Mouse (Mus musculus) hindbrain, embryonic 10.5 days (tissue): ENCODE results near the gene Gse1. TPM values are rescaled to one million over a fixed set of nuclear protein-coding genes. Genes with fewer than 3 reads are reported as not detected.

Source experiments
- DNase-seq: peaks from one replicate; pipeline ENCODE4 v3.0.0-alpha.2; 2017; ENCODE audit warnings: low spot score
- H3K27ac ChIP-seq: fragments of 300-500 bp; sonication (generic); 2 replicates; pipeline ENCODE4 v1.5.1; 2016; ENCODE audit warnings: mild to moderate bottlenecking, moderate library complexity
- H3K27me3 ChIP-seq: fragments of 300-500 bp; sonication (generic); 2 replicates; pipeline ENCODE4 v1.6.1; 2016; ENCODE audit warnings: mild to moderate bottlenecking; ENCODE audit not compliant: poor library complexity, insufficient read depth, severe bottlenecking
- H3K36me3 ChIP-seq: fragments of 300-500 bp; sonication (generic); 2 replicates; pipeline ENCODE4 v1.6.1; 2016; ENCODE audit warnings: mild to moderate bottlenecking, moderate library complexity
- H3K4me1 ChIP-seq: fragments of 300-500 bp; sonication (generic); replicated peaks from 2 replicates; pipeline ENCODE4 v1.6.1; 2016; ENCODE audit warnings: mild to moderate bottlenecking
- H3K4me3 ChIP-seq: fragments of 300-500 bp; sonication (generic); 2 replicates; pipeline ENCODE4 v1.5.1; 2016; ENCODE audit warnings: mild to moderate bottlenecking, moderate library complexity
- H3K9me3 ChIP-seq: fragments of 300-500 bp; sonication (generic); 2 replicates; pipeline ENCODE4 v1.6.1; 2016; ENCODE audit warnings: mild to moderate bottlenecking, moderate library complexity
- WGBS: fragments of 180-500 bp; shearing (Covaris S2); methylation state at CpG from one replicate; pipeline ENCODE4 v1.1.7; 2016; 5-methylcytosine and 5-hydroxymethylcytosine counted together
- polyA plus RNA-seq: library from polyadenylated mRNA; unstranded; fragments of >200 nt; fragmentation: Nextera tagmentation; extraction: Ambion mirVana; gene quantifications from 2 replicates; pipeline ENCODE4 v1.2.1, GENCODE M21; 2016

Gene Gse1
- polyA plus RNA-seq, 1 experiment from 2014 or later: 22.9 TPM

GRCm38 (mm10) chr8:120525135-120525534 lies 296.9 kb downstream of the Gse1 start:
- H3K27ac ChIP-seq: 0 out of 2 replicates have a peak overlapping the region, but pooled peaks have one; percentile 19
- H3K36me3 ChIP-seq: no peaks in the 10 kb centered on the region
- DNase-seq: no peak
- H3K9me3 ChIP-seq: no peaks in the 10 kb centered on the region
- peaks cover 97% of the 10 kb centered on the region for H3K4me1 ChIP-seq
- 82% methylated on average over 1 of the region's 1 CpGs for WGBS
- H3K4me3 ChIP-seq: no peak overlapping the region
- peaks cover 73% of the 10 kb centered on the region for H3K27me3 ChIP-seq

DNA sequence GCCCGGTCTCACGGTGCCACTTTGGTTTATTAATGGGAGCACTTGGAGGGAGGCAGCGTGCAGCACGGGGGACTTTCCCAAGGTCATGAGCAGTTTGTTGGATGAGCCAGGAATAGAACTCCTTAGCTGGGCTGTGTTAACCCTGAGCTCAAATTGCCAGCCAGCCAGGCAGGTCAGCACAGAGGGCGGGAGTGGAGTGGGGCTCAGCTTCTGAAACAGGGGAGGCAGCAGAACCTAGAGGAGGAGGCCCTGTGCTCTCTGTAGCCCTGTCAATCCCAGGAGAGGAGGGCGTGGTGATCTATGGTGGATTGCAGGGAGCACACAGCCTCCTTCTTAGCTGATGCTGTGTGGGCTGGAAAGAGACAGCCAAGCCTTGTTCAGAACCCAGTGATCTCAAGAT lies 297.6 kb downstream of the Gse1 start:
- H3K36me3 ChIP-seq: no peaks in the 10 kb centered on the region
- WGBS: 63% methylated on average over 6 of the region's 6 CpGs
- H3K27me3 ChIP-seq: peaks cover 67% of the 10 kb centered on the region
- DNase-seq: no peak
- no peak overlapping the region for H3K4me3 ChIP-seq
- no peaks in the 10 kb centered on the region for H3K9me3 ChIP-seq
- peak overlapping the region; percentile 19; the same call in 1 of the 2 replicates for H3K27ac ChIP-seq
- H3K4me1 ChIP-seq: peaks cover 96% of the 10 kb centered on the region

DNA sequence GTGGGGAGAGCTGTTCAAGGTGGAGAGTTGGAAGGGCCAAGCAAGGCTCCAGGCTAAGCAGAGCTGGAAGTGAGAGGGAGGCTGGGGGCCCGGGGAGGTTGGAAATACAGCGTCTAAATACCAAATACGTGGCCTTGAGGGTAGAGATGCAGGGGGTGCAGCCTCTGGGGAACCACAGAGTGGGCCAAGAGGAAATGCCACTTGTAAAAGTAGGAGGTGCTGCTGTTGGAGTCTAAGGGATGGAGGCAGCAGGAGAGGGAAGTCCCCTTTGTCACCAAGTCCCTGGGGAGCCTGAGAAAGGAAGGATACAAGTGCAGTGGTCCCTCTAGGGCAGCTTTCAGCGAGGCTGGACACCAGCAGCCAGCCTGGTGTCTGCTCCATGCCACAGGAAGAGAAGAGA lies 298.3 kb downstream of the Gse1 start:
- peaks cover 70% of the 10 kb centered on the region for H3K27me3 ChIP-seq

DNA sequence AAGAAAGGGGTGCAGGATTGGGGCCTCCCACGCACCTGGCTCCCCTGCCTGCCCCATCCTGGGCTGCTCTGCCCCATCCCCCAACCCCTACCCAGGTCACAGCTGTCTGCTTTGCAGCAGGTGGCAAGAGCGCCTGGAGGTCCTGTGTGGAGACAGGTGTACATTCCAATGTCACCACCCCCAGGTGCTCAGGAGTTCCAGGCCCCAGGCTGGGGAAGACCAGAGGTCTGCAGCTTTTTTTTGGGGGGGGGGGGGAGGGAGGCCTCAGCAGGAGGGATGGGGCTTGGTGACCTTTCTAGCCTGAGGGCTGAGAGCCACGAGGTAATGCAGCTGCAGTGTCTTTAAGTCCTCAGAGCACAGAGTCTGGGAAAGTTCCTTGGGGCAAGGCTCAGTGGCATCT lies 300.1 kb downstream of the Gse1 start:
- Histone ChIP-seq H3K27ac (peak overlapping the region; percentile 14; the same call in 1 of the 2 replicates), H3K4me3 (no peak overlapping the region)
- 17% methylated on average over 3 of the region's 3 CpGs for WGBS

More for the DNA sequence above, 298.3 kb downstream of the Gse1 start:
- WGBS: 40% methylated on average over 4 of the region's 4 CpGs
- 0 out of 2 replicates have a peak overlapping the region, but pooled peaks have one; percentile 7 for H3K4me3 ChIP-seq
- peaks cover 96% of the 10 kb centered on the region for H3K4me1 ChIP-seq
- DNase-seq: no peak
- H3K36me3 ChIP-seq: no peaks in the 10 kb centered on the region
- H3K27ac ChIP-seq: peak overlapping the region; percentile 14
- no peaks in the 10 kb centered on the region for H3K9me3 ChIP-seq

GRCm38 (mm10) chr8:120529226-120529625 lies 301.0 kb downstream of the Gse1 start:
- DNase-seq: no peak
- Histone ChIP-seq H3K27me3 (peaks cover 69% of the 10 kb centered on the region), H3K4me3 (no peak overlapping the region), H3K36me3 (no peaks in the 10 kb centered on the region), H3K27ac (peak overlapping the region; percentile 40; the same call in 1 of the 2 replicates), H3K4me1 (peaks cover 97% of the 10 kb centered on the region), H3K9me3 (no peaks in the 10 kb centered on the region)
- 40% methylated on average over 7 of the region's 7 CpGs for WGBS

More for the DNA sequence above, 300.1 kb downstream of the Gse1 start:
- Histone ChIP-seq H3K27me3 (peaks cover 67% of the 10 kb centered on the region), H3K4me1 (peaks cover 97% of the 10 kb centered on the region), H3K9me3 (no peaks in the 10 kb centered on the region), H3K36me3 (no peaks in the 10 kb centered on the region)
- DNase-seq: no peak

DNA sequence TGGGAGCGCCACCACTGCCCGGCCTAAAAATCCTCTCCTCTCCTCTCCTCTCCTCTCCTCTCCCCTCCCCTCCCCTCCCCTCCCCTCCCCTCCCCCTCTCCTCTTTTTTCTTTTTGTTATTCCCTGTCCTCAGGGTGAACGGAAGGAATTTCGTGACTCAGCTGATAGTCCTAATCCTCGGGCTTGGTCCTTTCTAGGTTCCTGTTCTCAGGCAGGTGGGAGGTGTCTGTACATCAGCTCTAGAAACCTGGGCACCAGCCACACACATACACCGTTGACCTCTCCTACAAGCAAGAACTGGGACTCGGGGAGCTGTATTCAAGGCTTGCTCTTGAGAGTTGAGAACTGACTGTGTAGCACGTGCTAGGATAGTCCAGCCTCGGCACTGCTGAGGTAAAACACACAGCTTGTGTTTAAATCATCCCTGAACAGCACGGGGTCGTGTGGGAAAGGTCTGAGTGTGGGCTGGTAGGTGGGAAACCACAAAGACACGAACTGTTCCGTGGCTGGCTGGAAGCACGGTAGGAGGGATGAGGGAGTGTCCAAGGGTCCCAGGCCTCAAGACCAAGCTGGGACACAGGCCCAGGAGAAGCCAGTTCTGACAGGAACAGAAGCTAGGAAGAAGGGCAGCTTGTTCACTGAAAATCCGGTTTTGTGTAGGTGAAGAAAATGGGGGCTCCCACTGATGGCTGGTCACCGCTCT lies 302.8 kb downstream of the Gse1 start:
- Histone ChIP-seq H3K27me3 (peaks cover 71% of the 10 kb centered on the region), H3K27ac (peak overlapping the region; percentile 89), H3K4me1 (peaks cover 98% of the 10 kb centered on the region), H3K36me3 (no peaks in the 10 kb centered on the region), H3K4me3 (peak overlapping the region; percentile 43; the same call in 1 of the 2 replicates), H3K9me3 (no peaks in the 10 kb centered on the region)
- WGBS: 59% methylated on average over 16 of the region's 16 CpGs
- DNase-seq: no peak

GRCm38 (mm10) chr8:120531775-120532516 lies 303.7 kb downstream of the Gse1 start:
- no peak for DNase-seq
- H3K36me3 ChIP-seq: no peaks in the 10 kb centered on the region
- H3K27ac ChIP-seq: peak overlapping the region; percentile 89
- H3K9me3 ChIP-seq: no peaks in the 10 kb centered on the region
- 49% methylated on average over 10 of the region's 10 CpGs for WGBS
- H3K27me3 ChIP-seq: peaks cover 71% of the 10 kb centered on the region
- peaks cover 98% of the 10 kb centered on the region for H3K4me1 ChIP-seq
- H3K4me3 ChIP-seq: peak overlapping the region; percentile 43

GRCm38 (mm10) chr8:120532517-120533215 lies 304.4 kb downstream of the Gse1 start:
- Histone ChIP-seq H3K4me3 (peak overlapping the region; percentile 43), H3K9me3 (no peaks in the 10 kb centered on the region), H3K27me3 (peaks cover 72% of the 10 kb centered on the region), H3K36me3 (no peaks in the 10 kb centered on the region), H3K4me1 (peaks cover 98% of the 10 kb centered on the region), H3K27ac (peak overlapping the region; percentile 89)
- peak; percentile 76 for DNase-seq
- WGBS: 1% methylated on average over 29 of the region's 29 CpGs

DNA sequence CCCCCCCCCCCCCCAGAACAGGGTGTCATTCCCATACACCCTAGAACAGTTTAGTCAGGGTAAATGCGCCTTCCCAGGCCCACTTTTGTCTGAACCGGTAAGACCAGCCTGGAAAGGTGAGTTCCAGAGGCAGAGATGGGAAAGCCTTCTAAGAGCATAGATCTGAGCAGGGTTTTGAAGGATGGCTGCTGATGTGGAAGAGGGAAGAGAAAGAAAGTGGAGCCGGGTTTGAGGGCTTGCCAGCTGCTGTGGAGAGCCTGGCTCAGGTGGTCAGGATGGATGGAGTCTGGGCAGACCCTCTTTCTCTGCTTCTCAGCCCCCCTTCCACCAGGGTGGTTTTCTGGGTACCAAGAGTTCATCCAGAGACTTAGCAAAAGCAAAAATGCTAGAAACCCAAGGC lies 305.1 kb downstream of the Gse1 start:
- Histone ChIP-seq H3K36me3 (no peaks in the 10 kb centered on the region), H3K9me3 (no peaks in the 10 kb centered on the region), H3K4me1 (peaks cover 98% of the 10 kb centered on the region), H3K4me3 (peak overlapping the region; percentile 43), H3K27ac (peak overlapping the region; percentile 89), H3K27me3 (peaks cover 68% of the 10 kb centered on the region)
- no peak for DNase-seq
- 14% methylated on average over 3 of the region's 3 CpGs for WGBS

GRCm38 (mm10) chr8:120534080-120534479 lies 305.8 kb downstream of the Gse1 start:
- 20% methylated on average over 8 of the region's 8 CpGs for WGBS
- Histone ChIP-seq H3K27ac (peak overlapping the region; percentile 89), H3K9me3 (no peaks in the 10 kb centered on the region), H3K4me1 (peaks cover 98% of the 10 kb centered on the region), H3K4me3 (peak overlapping the region; percentile 81), H3K36me3 (no peaks in the 10 kb centered on the region), H3K27me3 (peaks cover 67% of the 10 kb centered on the region)
- DNase-seq: no peak

DNA sequence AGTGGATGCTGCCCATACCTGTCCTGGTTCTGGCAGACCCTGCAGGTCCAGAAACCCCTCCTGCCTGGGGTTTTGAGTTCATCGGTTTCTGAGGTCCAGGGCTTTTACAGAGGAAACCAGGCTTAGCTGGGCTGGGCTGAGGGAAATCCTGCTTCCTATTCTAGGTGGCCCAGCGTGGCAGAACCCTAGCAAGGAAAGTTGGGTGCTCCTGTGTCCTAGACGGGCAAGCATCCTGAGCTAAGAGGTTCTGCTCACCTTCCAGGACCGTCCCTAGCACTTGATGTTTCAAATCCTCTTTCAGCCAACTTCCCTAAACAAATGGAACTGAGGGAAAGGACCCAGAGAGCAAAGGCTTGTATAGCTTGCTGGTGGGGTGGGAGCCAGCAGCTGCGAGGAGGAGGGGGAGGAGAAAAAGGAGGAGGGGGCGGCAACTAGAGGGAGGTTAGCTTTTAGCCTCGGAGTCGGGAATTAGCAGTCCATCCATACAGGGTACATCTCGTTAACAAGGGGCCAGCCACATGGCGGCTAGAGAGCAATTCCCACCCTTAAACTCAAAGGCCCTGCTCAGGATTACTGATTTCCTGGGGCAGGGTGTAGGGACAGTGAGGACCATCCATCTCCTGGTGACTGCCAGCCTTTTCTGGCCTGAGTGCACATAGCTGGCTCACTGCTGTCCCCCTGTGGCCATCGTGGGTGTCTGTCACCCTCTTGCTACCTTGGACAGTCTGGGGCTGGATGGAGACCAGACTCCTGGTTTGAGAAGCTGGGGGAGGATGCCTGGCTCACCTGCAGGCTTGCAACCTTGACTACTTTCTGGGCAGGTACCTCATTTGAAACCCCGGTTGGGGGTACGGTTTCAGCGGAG lies 306.5 kb downstream of the Gse1 start:
- Histone ChIP-seq H3K36me3 (no peaks in the 10 kb centered on the region), H3K4me1 (peaks cover 98% of the 10 kb centered on the region), H3K27me3 (peaks cover 73% of the 10 kb centered on the region), H3K4me3 (peak overlapping the region; percentile 81), H3K27ac (peak overlapping the region; percentile 89), H3K9me3 (no peaks in the 10 kb centered on the region)
- 9% methylated on average over 14 of the region's 14 CpGs for WGBS
- DNase-seq: peak; percentile 90
